Mouse (Mus musculus) megakaryocyte, embryonic 14.5 days (primary cell): ENCODE measurements at regions not wholly inside any gene's neighbourhood (a gene's known extent, or its start where the extent isn't known, plus 50 kb on each side); places are given as distances from the start of the nearest gene placed in this dataset.

ENCODE experiments used
- FLI1 ChIP-seq: IDR thresholded peaks from 2 replicates; pipeline ENCODE4 v1.6.1; 2012; ENCODE audit warnings: low read length, inconsistent platforms, mixed read lengths
- GATA1 ChIP-seq: IDR thresholded peaks from 3 replicates; pipeline ENCODE4 v1.6.1; 2012; ENCODE audit warnings: mixed read lengths, low read length, inconsistent platforms, borderline replicate concordance

DNA sequence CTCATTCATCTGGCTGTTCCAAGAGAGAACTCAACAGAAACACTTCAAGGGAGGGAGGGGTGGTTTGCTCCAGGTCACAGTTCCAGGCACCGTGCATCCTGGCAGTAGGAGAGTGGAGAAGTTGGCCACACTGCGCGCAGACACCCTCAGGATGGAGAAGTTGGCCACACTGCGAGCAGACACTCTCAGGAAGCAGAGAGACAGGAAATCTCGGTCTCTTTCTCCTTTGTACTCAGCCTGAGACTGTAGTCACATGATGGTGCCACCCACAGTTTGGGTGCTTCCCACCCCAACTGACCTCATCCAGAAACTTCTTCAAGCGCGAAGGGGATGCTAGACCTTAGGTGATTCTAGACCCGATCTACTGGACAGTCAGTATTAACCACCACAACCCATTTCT is 170.4 kb downstream of the Bcl11b start:
- TF ChIP-seq FLI1: no peak
- TF ChIP-seq GATA1: no peak
